Mouse (Mus musculus) midbrain, embryonic 14.5 days (tissue): Measurements from ENCODE around the gene Copz2. TPM values are rescaled to one million over a fixed set of nuclear protein-coding genes. Genes with fewer than 3 reads are reported as not detected.

Experiments used
- ATAC-seq: fragments of 200-750 bp; cut with Nextera tagmentation; 2 replicates; pipeline ENCODE4 v1.8.0; 2017; ENCODE audit warnings: moderate number of reproducible peaks, moderate library complexity; ENCODE audit not compliant: low FRiP score, low TSS enrichment
- DNase-seq: peaks from one replicate; pipeline ENCODE4 v3.0.0-alpha.2; 2015
- H3K27ac ChIP-seq: fragments of 300-500 bp; sonication (generic); replicated peaks from 2 replicates; pipeline ENCODE4 v1.5.1; 2014; ENCODE audit warnings: mild to moderate bottlenecking, low read depth, low read length, moderate library complexity
- H3K27me3 ChIP-seq: fragments of 300-500 bp; sonication (generic); 2 replicates; pipeline ENCODE4 v1.6.1; 2014; ENCODE audit warnings: low read length, control low read depth, mixed read lengths; ENCODE audit not compliant: control insufficient read depth, insufficient read depth
- H3K36me3 ChIP-seq: fragments of 300-500 bp; sonication (generic); 2 replicates; pipeline ENCODE4 v1.6.1; 2014; ENCODE audit warnings: low read length, control low read depth; ENCODE audit not compliant: control insufficient read depth, insufficient read depth
- H3K4me1 ChIP-seq: fragments of 300-500 bp; sonication (generic); 2 replicates; pipeline ENCODE4 v1.6.1; 2014; ENCODE audit warnings: mild to moderate bottlenecking, antibody characterized with exemption, low read length, control low read depth; ENCODE audit not compliant: control insufficient read depth, insufficient read depth
- H3K4me2 ChIP-seq: fragments of 300-500 bp; sonication (generic); 2 replicates; pipeline ENCODE4 v1.6.1; 2014; ENCODE audit warnings: mild to moderate bottlenecking, low read length, moderate library complexity
- H3K4me3 ChIP-seq: fragments of 300-500 bp; sonication (generic); replicated peaks from 2 replicates; pipeline ENCODE4 v1.5.1; 2014; ENCODE audit warnings: low read depth, low read length
- H3K9ac ChIP-seq: fragments of 300-500 bp; sonication (generic); replicated peaks from 2 replicates; pipeline ENCODE4 v1.6.1; 2014; ENCODE audit warnings: mild to moderate bottlenecking, low read length, moderate library complexity
- H3K9me3 ChIP-seq: fragments of 300-500 bp; sonication (generic); 2 replicates; pipeline ENCODE4 v1.6.1; 2016; ENCODE audit warnings: low read length, control low read depth, mixed read lengths; ENCODE audit not compliant: control insufficient read depth
- WGBS: fragments of 180-500 bp; shearing (Covaris S2); extraction: QIAGEN DNeasy Blood & Tissue Kit; methylation state at CpG from one replicate; pipeline ENCODE4 v1.1.7; 2014; 5-methylcytosine and 5-hydroxymethylcytosine counted together
- polyA plus RNA-seq: library from polyadenylated mRNA; unstranded; fragments of >200 nt; fragmentation: Nextera tagmentation; extraction: Ambion mirVana; gene quantifications from 2 replicates; pipeline ENCODE4 v1.2.1, GENCODE M21; 2014

Gene Copz2
- polyA plus RNA-seq, 1 experiment from 2014 or later = 16.0 TPM

DNA sequence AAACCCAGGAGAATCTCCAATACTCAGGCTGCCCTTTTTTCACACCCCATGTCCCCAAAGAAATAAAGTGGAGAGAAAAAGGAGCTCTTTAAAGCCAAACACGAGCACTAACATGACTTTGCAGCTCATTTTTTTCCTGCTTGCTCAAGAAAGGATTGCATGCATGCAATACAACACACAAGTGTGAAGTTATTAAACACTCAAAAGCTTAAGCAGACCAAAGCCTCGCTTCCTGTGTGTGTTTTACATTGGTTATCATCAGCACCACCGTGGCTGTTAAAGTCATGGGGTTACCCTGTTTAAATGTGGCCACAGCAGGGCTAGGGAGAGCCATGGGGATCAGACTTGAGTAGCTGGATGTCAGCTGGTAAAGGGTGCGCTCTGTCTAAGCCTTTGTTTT lies 27.4 kb downstream of the Copz2 start:
- no peaks in the 10 kb centered on the region for H3K36me3 ChIP-seq
- no peak for ATAC-seq
- no peaks in the 10 kb centered on the region for H3K27me3 ChIP-seq
- H3K9me3 ChIP-seq = no peaks in the 10 kb centered on the region
- peak overlapping the region; percentile 65 for H3K9ac ChIP-seq
- WGBS = 29% methylated on average over 4 of the region's 4 CpGs
- H3K4me3 ChIP-seq = no peak overlapping the region
- peak overlapping the region; percentile 54 for H3K4me2 ChIP-seq
- peak overlapping the region; percentile 100 for H3K27ac ChIP-seq
- peak; percentile 52 for DNase-seq
- peaks cover 69% of the 10 kb centered on the region for H3K4me1 ChIP-seq

GRCm38 (mm10) chr11:96878715-96879114 lies 29.0 kb downstream of the Copz2 start:
- H3K4me1 ChIP-seq = peaks cover 53% of the 10 kb centered on the region
- H3K27me3 ChIP-seq = no peaks in the 10 kb centered on the region
- 15% methylated on average over 3 of the region's 3 CpGs for WGBS
- H3K9ac ChIP-seq = no peak overlapping the region
- H3K9me3 ChIP-seq = no peaks in the 10 kb centered on the region
- no peak overlapping the region for H3K4me3 ChIP-seq
- no peak for ATAC-seq
- peak; percentile 18 for DNase-seq
- H3K4me2 ChIP-seq = no peak overlapping the region
- no peaks in the 10 kb centered on the region for H3K36me3 ChIP-seq
- peak overlapping the region; percentile 100 for H3K27ac ChIP-seq

- Histone ChIP-seq H3K27me3 (no peaks in the 10 kb centered on the region), H3K36me3 (no peaks in the 10 kb centered on the region), H3K9me3 (no peaks in the 10 kb centered on the region), H3K9ac (no peak overlapping the region), H3K27ac (peak overlapping the region; percentile 100), H3K4me1 (peaks cover 46% of the 10 kb centered on the region), H3K4me2 (no peak overlapping the region), H3K4me3 (no peak overlapping the region)
- no peak for ATAC-seq
- WGBS = 5% methylated on average over 7 of the region's 7 CpGs
- peak; percentile 44 for DNase-seq
Observed at GRCm38 (mm10) chr11:96879359-96879758, 29.7 kb downstream of the Copz2 start.

DNA sequence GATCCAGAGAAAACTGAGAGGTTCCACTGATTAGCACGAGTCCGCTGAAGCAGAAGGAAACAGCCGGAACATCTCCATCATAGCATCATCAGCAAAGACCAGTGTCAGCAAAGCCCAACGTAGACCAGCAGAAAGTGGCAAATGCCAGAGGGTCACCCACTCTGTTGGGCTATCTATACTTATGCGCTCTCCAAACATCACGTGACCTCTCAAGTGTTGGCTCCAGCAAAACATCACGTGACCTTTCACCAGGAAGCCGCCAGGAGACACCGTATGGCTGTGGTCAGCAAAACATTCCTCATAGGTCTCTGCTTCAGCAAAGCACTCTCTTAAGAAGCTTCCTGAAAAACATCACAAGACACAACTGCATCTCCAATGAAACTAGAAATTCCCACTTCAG lies 30.6 kb downstream of the Copz2 start:
- DNase-seq (no peak), ATAC-seq (no peak)
- Histone ChIP-seq H3K9ac (no peak overlapping the region), H3K4me2 (no peak overlapping the region), H3K27me3 (no peaks in the 10 kb centered on the region), H3K36me3 (no peaks in the 10 kb centered on the region), H3K4me1 (peaks cover 44% of the 10 kb centered on the region), H3K4me3 (no peak overlapping the region), H3K27ac (no peak overlapping the region), H3K9me3 (no peaks in the 10 kb centered on the region)
- 94% methylated on average over 9 of the region's 9 CpGs for WGBS

GRCm38 (mm10) chr11:96885901-96886340 lies 36.3 kb downstream of the Copz2 start:
- Histone ChIP-seq H3K4me3 (no peak overlapping the region), H3K9ac (peak overlapping the region; percentile 27), H3K27ac (peak overlapping the region; percentile 85), H3K4me1 (peaks cover 24% of the 10 kb centered on the region), H3K27me3 (no peaks in the 10 kb centered on the region), H3K9me3 (no peaks in the 10 kb centered on the region), H3K4me2 (no peak overlapping the region), H3K36me3 (no peaks in the 10 kb centered on the region)
- DNase-seq (peak; percentile 74), ATAC-seq (peak; percentile 84)
- WGBS = 9% methylated on average over 5 of the region's 5 CpGs

DNA sequence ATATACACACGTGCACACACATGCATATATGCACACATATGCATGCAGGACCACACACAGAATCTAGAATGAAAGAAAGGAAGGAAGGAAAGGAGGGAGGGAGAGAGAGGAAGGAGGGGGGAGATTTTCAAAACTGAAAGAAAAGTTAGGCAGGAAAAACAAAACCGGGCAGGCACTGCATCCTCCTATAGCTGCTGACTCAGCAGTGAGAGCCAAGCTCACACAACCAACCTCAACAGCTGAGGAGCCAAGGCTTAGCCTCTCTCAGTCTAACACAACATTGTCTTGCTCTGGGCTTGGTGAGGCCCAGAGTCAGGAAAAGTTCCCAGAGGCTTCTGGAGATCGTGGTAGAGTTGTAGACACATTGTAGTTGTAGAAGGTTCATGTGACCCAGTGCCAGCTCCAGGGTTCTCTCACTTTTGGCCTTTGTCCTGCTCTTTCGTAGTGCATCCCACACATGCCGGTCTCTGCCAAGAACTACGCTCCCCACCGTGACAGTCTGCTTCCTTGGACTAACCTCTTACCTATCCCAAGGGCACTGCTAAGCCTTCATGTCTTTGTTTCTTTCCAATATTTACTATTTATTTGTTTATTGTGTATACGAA lies 37.4 kb downstream of the Copz2 start:
- 89% methylated on average over 8 of the region's 8 CpGs for WGBS
- no peak for ATAC-seq
- peaks cover 24% of the 10 kb centered on the region for H3K4me1 ChIP-seq
- H3K4me2 ChIP-seq = no peak overlapping the region
- peak overlapping the region; percentile 85 for H3K27ac ChIP-seq
- no peak overlapping the region for H3K9ac ChIP-seq
- H3K27me3 ChIP-seq = no peaks in the 10 kb centered on the region
- DNase-seq = no peak
- H3K36me3 ChIP-seq = no peaks in the 10 kb centered on the region
- H3K4me3 ChIP-seq = no peak overlapping the region
- H3K9me3 ChIP-seq = no peaks in the 10 kb centered on the region

DNA sequence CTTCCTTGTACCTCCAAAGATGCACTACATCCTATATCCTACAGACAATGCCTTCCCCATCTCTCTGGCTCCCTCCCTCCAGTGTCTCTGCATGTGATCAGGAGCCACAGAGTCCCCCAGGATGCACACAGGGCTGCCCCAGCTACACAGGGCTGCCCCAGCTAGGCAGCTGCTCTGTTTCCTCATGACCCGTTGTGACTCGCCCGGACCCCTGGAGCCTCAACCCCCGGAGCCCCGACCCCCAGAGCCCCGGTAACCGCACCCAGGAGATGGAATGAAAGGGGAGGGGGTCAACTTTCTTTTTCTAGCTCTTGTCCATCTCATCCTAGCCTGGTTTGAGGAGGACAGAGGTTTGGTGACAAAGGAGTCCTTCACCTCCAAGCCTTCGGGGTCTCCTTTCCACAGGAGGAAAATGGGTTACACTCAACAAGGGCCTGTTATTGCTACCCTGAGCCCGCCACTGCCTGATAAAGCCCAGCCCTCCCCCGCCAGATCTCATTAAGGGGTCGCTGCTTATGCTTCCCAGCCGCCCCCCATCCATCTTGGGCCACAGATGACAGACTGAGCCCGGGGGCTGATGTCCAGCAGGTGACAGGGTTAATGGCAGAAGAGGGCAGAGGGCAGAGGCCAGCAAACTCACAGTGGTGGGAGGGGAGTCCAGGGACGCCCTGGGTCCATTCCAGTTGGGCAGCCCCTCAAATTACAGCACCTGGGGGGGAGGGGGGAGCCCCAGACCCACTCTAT lies 42.3 kb downstream of the Copz2 start:
- WGBS = 48% methylated on average over 14 of the region's 14 CpGs
- Histone ChIP-seq H3K27me3 (no peaks in the 10 kb centered on the region), H3K9ac (no peak overlapping the region), H3K36me3 (no peaks in the 10 kb centered on the region), H3K4me1 (peaks cover 11% of the 10 kb centered on the region), H3K4me2 (no peak overlapping the region), H3K27ac (no peak overlapping the region), H3K4me3 (no peak overlapping the region), H3K9me3 (no peaks in the 10 kb centered on the region)
- ATAC-seq = no peak
- DNase-seq = no peak

DNA sequence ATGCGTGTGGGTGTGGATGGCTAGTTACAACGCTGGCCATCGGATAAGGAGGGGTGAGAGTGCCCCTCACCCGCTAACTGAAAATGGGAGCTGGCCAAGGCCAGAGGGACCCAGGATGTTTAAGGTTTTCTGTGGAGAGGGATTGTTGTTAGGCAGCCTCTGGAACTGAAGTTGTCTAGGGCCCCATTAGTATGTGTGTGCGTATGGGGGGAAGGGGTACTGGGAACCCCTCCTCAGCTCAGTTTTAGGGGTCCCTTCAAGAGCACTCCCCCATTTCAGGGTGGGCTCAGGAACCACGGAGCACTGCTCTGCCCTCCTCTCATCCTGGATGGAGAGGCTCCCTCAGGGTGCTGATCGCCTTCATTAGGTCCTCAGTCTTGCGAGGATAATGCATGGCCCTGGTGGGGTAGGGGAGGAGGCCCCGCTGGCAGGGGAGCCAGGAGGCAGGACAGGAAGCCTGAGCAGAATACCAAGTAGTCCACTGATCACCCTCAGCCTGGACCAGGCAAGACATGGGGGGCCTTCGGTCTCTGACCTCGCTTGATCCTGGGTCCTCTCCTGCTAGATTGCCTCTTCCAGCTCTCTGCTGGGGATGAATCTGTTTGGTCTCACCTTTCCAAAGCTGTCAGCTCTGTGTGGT lies 43.7 kb downstream of the Copz2 start:
- Histone ChIP-seq H3K9me3 (no peaks in the 10 kb centered on the region), H3K4me2 (no peak overlapping the region), H3K27ac (peak overlapping the region; percentile 72), H3K27me3 (no peaks in the 10 kb centered on the region), H3K4me1 (peaks cover 21% of the 10 kb centered on the region), H3K4me3 (no peak overlapping the region), H3K9ac (no peak overlapping the region; the same call in 1 of the 2 replicates), H3K36me3 (no peaks in the 10 kb centered on the region)
- ATAC-seq (no peak), DNase-seq (peak; percentile 57)
- WGBS = 41% methylated on average over 11 of the region's 11 CpGs
